Mouse (Mus musculus) induced T-regulatory cell, adult 2 months (primary cell): ENCODE measurements around the gene Minpp1.

Experiments used
- DNase-seq: peaks from one replicate; pipeline ENCODE4 v3.0.0-alpha.2; 2012; ENCODE audit warnings: low read depth

Gene Minpp1

DNA sequence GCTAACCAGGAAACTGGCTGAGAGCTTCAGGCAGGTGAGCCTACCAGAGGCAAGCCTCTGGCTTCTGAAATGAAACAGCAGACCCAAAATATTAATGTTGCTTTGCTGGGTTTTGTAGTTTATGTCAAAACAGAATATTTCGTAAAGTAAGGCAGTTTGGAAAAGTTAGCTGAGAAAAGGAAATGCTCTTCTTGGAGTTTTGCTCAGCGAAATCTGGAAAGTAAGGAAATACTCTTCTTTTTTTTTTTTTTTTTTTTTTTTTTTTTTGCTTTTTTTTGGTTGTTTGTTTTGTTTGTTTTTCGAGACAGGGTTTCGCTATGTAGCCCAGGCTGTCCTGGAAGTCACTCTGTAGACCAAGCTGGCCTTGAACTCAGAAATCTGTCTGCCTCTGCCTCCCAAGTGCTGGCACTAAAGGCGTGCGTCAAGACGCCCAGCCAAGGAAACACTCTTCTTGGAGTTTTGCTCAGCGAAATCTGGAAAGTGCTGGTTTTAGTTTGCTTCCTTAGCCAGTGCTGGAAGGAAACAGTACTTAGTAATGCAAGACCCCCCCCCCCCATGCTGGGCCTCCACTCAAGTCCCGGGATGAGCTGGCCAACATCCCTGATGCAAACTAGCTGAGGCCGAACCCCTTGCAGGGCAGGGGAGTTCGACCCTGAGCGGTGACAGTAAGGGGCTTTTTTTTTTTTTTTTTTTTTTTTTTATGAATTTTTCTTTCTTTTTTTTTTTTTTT is 3.8 kb downstream of the Minpp1 start:
- no peak for DNase-seq

DNA sequence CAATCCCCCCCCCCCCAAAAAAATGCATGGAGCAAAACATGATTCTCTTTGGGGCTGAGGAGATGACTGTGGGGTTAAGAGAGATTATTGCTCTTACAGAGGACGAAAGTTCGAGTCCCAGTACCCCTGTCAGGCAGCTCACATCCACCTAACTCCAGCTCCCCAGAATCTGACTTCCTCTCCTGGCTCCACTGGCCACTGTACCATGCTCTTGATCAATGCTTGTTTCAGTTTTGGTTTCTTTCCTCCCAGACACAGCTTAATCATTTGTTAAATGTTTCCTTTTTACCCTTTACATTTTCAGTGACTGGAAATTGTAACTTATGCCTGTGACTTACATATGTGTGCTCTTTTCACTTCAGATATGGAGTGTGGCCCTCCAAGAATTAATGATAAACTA is 5.4 kb downstream of the Minpp1 start:
- DNase-seq: peak; percentile 65

DNA sequence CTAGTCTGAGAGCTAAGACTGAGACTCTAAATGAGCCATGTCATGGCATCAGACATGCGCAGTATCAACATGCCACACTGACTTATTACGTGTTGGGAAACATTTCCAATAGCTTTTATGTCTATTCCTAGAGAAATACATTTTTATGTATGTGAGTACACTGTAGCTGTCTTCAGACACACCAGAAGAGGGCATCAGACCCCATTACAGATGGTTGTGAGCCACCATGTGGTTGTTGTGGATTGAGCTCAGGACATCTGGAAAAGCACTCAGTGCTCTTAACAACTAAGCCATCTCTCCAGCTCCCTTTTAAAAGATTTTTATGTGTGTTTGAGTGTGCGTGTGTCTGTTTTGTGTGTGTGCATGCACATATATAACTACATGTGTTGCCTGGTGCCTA is 6.8 kb downstream of the Minpp1 start:
- no peak for DNase-seq

DNA sequence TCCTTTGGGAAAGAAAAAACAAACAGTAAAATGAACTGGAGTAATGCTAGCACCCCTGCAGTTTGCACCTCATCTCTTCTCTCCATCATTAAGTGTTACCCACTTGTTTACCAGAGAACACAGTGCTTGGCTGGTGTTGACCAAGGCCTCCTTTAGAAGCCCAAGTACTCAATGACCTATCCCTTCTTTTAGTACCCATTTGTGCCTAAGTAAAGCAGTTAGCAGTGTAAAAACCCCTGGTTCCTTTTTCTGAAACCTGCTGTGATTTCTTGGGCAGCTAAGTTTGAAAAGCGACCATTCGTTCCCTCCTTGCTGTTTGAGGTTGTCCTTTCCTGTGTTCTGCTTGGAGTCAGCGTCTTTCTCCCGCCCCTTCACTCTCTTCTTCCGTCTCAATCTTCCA is 7.4 kb downstream of the Minpp1 start:
- DNase-seq: no peak

DNA sequence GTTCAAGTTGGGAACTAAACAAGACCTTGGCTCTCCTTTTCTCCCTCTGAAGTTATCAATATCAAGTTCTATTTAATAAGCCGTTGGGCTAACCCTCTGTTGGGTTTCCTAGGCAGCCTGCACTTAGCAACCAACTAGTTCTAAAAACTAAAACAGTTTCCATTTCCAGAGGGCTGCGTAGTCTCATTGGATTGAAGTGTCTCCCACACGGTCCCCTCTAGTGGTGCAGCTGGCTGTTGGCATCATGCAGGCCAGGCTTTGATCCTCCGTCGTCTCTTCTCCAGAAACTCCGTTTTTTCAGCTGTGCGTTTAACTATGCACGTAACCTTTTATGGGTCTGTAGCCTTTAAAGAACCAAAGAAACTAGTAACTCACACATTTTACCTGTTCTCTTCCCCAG is 7.9 kb downstream of the Minpp1 start:
- DNase-seq: no peak

DNA sequence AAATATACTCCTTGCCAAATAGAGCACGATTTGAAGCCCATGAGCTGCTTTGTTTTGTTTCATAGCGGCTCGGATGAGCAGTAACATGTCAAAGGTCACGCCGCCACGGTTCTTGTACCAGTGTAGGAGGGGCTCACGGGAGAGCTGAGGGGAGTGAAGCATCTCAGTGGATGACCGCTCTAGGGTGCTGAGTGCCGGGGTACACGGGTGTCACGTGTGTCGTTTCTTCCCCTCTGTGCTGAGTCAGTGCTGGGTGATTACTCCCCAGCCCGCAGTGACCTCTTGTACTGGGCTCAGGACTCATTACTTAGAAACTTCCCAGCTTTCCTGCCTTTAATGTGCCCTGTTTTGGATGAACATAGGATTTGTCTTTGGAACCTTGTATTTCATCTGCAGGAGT is 9.0 kb downstream of the Minpp1 start:
- DNase-seq: no peak

DNA sequence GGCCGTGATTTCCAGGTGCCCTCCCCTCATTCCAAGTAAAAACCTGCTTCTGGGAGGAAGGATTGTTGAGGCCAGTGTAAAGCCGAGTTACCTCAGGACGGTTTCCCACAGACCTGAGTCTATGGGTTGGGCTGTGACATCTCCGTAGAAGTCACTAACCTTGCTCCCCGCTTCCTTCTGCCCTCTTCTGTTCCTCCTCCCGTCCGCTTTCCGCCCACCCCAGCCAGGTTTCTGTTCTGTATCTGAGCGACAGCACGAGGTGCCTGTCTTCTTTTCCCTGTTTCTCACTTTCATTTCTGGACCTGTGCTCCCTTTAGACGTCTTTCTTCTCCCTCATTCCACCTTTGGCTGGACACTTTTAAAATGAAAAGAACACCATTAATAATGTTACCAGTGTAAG is 9.5 kb downstream of the Minpp1 start:
- DNase-seq: no peak

DNA sequence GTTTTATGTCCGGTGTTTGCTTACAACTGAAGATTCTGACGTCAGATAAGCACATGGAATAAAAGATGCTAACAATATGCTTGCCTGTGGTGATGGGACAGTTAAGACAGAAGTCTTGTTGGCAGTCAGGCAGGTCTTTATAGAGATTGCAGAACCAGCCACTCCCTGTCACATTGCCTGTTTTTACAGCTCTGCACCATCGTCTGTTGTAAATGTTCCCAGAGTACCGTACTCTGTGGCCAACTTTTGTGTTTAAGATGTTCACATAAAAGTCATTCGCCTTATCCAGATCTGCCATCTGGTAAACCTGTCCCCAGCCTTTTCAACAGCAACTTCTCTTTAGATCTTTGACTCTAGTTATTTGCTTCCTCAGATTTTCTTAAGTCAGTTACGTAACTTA is 11.8 kb downstream of the Minpp1 start:
- no peak for DNase-seq

DNA sequence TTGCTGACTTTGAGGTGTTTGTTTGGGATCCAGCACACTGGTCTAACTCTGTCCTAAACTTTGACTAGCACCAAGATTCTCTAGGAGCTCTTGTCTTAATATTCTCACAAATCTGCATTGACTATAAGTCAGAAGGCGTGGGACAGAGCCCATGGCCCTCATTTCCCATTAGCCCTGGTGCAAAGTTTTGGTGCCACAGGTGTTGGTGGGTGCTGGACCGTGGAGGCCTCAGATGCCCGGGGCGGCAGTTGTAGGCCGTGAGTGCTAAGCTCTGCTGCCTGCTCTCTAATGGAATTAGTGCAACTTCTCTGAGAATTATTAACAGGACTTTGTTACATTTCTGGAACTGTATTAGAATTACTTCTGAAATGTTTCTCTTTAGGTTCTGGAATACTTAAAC is 12.4 kb downstream of the Minpp1 start:
- no peak for DNase-seq

DNA sequence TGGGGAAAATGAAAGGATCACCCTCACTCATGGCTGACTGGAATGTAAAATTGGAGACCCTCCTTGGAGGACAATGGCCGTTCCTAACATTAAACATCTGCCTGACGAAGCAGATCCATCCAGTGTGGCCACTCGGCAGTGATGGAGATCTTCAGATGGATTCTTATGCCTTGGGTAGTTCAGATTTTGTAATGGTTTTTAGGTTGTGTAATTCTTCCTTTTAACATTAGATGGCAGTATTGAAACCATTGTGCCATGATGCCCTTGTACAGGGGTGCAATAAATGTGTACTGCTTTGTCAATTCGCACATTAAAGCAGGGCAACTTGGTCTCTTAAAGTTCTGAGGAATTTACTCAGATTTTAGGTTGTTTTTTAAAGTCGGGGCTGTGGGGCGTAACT is 15.8 kb downstream of the Minpp1 start:
- peak; percentile 55 for DNase-seq

DNA sequence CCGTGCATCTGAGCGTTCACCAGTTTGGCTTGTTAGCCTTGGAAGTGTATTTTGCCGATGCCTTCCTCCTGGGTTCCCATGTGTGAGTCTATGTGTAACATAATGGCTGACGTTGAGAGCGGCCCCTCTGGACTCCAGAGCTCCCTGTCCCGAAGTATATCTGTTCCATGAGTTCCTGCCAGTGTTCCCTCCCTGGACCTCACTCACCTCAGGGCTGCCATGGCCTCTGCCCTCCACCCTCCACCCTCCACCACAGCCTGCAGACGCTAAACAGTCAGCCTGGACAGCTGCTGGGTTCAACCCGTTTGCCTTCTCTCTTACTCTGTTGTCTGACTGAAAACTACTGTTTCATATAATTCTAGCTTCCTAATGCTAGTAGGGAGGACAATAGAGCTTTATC is 20.5 kb downstream of the Minpp1 start:
- no peak for DNase-seq

DNA sequence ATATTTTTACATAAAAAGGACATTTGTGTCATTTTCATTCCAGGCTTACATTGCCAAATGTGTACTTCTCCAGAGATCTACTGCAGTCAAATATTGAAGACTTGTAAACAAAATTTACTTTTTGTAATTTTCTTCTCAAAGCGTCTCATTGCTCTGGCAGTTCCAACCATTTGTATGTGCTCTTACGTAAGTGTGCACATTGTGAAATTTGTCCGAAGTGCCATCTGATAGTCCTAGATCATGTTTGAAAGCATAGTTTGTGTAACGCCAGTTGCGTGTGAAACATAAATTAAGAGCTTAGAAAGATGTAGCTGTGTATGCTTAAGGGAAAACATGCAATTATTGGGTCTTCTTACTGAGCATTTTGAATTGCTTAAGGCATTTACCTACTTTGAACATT is 20.9 kb downstream of the Minpp1 start:
- DNase-seq: no peak

DNA sequence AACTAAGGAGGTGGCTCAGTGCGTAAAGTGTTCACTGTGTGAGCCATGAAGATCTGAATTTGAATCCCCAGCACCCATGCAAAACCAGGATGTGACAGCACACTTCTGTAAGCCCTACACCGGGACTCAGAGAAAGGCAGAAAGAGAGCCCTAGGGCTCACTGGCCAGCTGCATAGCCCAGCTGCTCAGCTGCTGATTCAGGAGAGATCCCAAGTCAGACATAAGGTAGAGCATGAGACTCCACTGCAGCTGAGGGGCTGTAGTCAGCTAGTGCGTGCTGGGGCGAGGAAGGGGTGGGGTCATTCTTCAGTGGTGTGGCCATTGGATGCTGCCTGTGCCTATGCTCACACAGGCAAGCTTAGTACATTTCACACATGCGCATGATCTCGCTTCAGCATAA is 21.5 kb downstream of the Minpp1 start:
- DNase-seq: no peak

DNA sequence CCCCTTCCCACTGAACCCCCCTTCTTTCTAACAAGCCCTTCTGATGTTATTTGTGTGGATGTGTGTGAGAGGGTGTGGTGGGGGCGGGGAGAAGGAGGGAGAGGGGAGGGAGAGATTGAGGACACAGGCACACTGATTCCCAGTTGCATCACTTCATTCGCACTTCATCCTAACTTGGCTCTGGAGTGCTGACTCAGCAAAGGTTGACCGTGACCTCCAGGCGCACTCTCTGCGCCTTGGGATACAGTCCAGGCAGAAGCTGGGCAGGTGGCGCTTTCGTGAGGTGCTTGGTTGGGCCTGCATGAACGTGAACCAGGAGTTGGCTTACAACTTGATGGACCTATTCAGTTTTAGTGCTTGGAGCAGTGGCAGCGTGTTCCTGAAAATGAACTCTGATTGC is 22.0 kb downstream of the Minpp1 start:
- DNase-seq: no peak

DNA sequence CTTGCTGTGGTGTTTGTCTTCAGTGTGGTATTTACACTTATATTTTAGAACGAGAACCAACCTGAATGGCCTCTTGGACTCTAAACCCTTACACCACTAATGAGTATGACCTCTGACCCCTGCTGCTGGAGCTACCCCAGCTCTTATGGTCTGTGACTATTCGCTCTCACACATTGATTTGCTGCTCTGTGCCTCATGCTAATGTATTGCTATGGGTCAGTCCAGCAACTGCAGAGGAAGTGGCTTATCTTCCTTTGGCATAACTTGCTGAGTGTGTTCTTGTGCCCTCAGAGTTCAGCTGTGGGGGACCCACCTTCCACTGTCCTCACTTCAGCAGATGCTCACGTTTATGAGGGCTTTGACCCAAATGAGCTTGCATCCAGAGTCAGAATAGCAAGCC is 24.7 kb downstream of the Minpp1 start:
- no peak for DNase-seq

DNA sequence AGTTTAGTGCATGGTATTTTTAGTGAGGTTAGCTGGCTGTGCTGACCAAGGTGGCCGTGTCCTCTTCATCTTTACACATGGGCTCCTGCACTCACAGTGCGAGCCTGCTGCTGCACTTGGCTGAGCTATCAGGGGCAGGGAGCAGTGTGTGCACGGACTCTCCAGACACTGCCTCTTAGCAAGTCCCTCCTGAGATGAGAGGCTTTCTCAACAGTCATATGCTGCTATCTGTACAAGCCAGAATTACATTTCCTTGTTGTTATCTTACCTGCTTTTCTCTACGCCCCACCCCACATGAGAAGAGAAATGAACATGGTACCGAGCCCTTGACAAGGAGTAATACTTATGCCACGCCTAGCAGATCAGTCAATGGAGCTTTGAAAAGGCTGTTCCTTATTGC is 25.4 kb downstream of the Minpp1 start:
- DNase-seq: no peak

DNA sequence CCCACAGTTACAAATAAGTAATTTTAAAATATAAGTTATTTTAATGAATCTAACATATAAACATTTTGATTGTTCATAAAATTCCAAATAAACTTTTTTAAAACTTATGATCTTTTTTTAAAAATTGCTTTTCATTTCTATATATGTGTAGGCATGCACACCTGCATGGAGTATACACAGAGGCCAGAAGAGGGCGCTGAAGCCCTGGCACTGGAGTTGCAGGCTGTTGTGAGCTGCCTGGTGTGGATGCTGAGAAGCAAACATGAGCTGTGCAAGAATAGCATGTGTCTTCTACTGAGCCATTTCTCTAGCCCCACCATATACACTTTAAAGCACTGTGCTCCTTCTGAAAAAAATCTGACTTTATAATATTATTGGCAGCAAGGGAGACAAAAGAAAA is 26.9 kb downstream of the Minpp1 start:
- DNase-seq: peak; percentile 31

DNA sequence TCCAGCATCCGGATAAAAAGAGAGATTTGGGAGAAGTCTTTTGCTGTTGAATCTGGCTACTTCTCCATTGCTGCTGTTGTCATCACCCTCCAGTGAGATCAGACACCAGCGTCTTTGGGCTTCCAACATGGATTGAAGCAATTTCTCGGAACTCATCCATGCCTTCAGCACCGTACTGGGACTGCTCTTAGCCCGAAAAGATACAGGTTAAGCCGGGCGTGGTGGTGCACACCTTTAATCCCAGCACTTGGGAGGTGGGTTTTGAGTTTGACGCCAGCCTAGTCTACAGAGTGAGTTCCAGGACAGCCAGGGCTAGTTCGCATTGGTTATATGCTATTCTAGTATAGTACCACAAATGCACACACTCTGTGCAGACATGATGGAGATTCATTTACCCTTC is 31.0 kb downstream of the Minpp1 start:
- DNase-seq: no peak

DNA sequence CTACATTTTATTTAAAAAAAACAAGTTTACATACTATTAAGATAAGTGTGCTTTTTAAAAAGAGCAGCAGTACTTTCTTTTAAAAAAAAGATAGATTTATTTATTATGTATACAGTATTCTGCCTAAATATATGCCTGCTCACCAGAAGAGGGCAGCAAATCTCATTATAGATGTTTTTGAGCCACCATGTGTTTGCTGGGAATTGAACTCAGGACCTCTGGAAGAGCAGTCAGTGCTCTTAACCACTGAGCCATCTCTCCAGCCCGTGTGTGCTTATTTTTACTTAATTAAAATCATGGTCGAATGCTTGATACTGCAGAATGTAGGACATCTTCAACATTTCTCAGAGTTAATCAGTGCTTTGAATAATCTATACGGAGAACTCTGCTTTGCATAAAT is 35.9 kb downstream of the Minpp1 start:
- DNase-seq: peak; percentile 49

DNA sequence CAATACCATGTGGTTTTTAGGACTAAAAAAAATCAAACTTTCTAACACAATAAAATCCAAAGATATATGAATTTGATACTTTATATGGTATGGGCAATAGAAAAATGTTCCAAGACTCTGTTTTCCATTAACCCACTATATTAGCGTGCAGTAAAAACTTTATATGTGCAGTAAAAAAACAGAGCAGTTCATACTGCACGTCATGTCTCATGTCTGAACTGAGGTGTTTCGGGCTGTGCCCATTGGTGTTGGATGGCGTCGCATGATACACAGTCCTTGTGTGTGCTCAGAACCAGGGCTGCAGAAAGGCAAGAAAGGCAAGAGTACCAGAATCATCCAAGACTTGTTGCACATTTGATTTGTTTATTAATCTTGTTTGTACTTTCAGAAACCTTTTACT is 36.7 kb downstream of the Minpp1 start:
- DNase-seq: no peak

DNA sequence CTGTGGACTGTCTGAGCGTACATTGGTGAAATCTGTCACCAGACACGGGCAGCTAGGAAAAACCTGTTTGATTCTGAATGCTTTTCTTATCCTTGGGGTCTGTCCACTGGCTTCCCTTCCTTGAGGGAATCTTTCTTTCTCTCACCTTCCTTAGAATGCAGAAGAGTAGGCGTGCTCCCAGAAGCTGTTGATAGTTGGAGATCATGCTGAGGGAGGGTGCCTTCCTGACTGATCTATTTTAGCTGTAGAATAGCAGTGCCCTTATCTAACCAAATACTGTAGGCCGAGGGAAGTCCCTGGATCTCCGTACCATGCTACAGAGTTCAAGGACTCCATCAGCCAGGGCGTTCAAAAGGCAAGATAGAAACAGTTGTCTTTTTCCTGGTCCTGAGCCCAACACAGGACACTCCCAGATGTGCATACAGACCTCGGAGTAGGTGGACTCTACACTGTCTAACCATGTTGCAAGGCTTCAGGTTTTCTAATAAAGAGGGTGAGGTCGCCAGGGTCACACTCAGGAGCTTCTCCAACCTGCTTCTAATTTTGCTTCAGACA is 37.3 kb downstream of the Minpp1 start:
- DNase-seq: no peak

DNA sequence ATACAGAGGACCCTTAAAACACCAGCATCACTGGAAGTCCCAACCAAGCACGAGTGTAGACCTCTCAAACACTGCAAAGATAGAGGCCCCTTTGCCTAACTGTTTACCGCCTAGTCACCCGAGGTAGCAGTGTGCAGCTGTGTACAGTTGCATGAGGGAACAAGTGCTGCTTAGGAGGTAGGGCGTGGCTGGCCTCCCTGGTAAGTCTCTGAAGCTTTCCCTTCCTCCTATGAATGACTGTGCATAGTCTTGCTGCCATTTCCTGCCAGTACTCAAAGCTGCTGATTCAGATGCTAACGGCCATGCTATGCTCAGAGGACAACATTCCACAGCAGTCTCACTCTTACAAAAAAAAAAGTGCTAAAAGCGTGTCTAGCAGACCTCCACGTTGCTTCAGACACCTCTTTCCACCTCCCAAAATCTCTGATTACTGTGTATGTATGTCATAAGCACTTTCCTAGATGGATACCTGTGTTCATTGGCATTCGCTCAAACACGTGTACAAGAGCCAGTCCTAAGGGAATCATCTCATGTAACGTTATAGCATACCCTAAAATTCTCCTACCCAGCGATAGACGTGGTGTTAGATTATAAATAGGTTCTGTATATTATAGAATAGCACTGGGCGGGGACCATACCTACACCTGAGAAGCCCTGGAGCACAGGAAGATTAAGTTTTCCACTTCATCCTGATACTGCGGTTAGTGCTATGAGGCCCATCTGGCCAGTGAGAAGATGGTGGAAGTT is 38.4 kb downstream of the Minpp1 start:
- peak; percentile 40 for DNase-seq

DNA sequence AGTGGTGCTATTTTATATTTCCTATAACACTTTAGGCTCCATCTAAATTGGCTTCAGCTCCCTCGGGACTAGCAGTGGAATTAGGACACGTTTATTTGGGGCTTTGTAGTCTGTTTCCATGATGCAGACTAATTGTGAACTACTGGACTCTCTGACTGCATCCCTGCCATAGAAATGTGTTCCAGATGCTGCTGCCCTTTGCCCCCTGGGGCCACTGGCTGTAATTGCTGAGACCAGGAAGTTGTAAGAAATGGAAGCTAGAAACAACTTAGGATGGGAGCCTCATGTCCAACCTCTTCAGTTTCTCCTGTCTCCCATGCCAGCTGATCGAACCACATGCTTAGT is 38.9 kb downstream of the Minpp1 start:
- DNase-seq: no peak

DNA sequence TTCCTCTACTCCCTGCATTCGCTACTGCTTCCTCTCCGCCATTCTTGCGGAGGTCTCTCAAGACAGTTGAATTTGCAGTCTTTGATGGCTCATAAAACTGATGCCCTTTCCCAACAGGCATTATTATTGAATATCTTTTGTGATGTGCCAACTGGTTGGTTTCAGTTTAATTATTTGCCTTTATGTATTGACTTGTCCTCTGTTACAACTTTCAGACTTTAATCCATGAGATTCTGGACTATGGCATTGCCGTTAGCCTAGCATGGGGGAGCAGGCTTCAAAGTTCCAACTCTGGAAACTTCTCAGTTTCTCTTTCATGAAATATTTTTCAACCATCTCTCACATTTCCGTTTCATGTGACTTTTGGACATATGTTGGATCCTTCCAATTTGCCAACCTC is 41.6 kb downstream of the Minpp1 start:
- no peak for DNase-seq
